Mouse (Mus musculus) liver, postnatal 0 days (tissue): Measurements from ENCODE around the gene Gm10447. TPM values are rescaled to one million over a fixed set of nuclear protein-coding genes. Genes with fewer than 3 reads are reported as not detected.

Source experiments
- ATAC-seq: fragments of 200-750 bp; cut with Nextera tagmentation; 2 replicates; pipeline ENCODE4 v1.8.0; 2017; ENCODE audit warnings: mild to moderate bottlenecking, moderate library complexity
- DNase-seq: peaks from one replicate; pipeline ENCODE4 v3.0.0-alpha.2; 2016
- H3K27ac ChIP-seq: fragments of 300-500 bp; sonication (generic); 2 replicates; pipeline ENCODE4 v1.5.1; 2014; ENCODE audit warnings: antibody characterized with exemption, moderate library complexity, mild to moderate bottlenecking, low read depth
- H3K27me3 ChIP-seq: fragments of 300-500 bp; sonication (generic); 2 replicates; pipeline ENCODE4 v1.6.1; 2014; ENCODE audit warnings: low read length, control low read depth, mixed read lengths; ENCODE audit not compliant: insufficient read depth
- H3K36me3 ChIP-seq: fragments of 300-500 bp; sonication (generic); replicated peaks from 2 replicates; pipeline ENCODE4 v1.6.1; 2014; ENCODE audit warnings: mild to moderate bottlenecking, control low read depth, low read length, moderate library complexity, mixed read lengths; ENCODE audit not compliant: insufficient read depth
- H3K4me1 ChIP-seq: fragments of 300-500 bp; sonication (generic); 2 replicates; pipeline ENCODE4 v1.6.1; 2014; ENCODE audit warnings: antibody characterized with exemption, mild to moderate bottlenecking, control low read depth; ENCODE audit not compliant: insufficient read depth
- H3K4me2 ChIP-seq: fragments of 300-500 bp; sonication (generic); 2 replicates; pipeline ENCODE4 v1.6.1; 2014; ENCODE audit warnings: low read depth, mild to moderate bottlenecking, low read length, moderate library complexity, mixed read lengths
- H3K4me3 ChIP-seq: fragments of 300-500 bp; sonication (generic); 2 replicates; pipeline ENCODE4 v1.5.1; 2014; ENCODE audit warnings: low read depth, low read length
- H3K9ac ChIP-seq: fragments of 300-500 bp; sonication (generic); replicated peaks from 2 replicates; pipeline ENCODE4 v1.6.1; 2014; ENCODE audit warnings: mild to moderate bottlenecking, moderate library complexity
- H3K9me3 ChIP-seq: fragments of 300-500 bp; sonication (generic); 2 replicates; pipeline ENCODE4 v1.6.1; 2016; ENCODE audit warnings: mild to moderate bottlenecking, control low read depth, low read length, mixed read lengths
- CTCF ChIP-seq: sonication (generic); IDR thresholded peaks from 2 replicates; pipeline ENCODE4 v1.5.1; 2016; ENCODE audit warnings: antibody characterized with exemption, low read depth
- EP300 ChIP-seq: IDR thresholded peaks from 2 replicates; pipeline ENCODE4 v1.6.1; 2016; ENCODE audit warnings: antibody characterized with exemption, low read depth, mild to moderate bottlenecking
- WGBS: fragments of 180-500 bp; shearing (Covaris S2); extraction: QIAGEN DNeasy Blood & Tissue Kit; methylation state at CpG from one replicate; pipeline ENCODE4 v1.1.7; 2014; ENCODE audit not compliant: insufficient replicate concordance; 5-methylcytosine and 5-hydroxymethylcytosine counted together
- polyA plus RNA-seq: library from polyadenylated mRNA; unstranded; fragments of >200 nt; fragmentation: Nextera tagmentation; extraction: Ambion mirVana; gene quantifications from 2 replicates; pipeline ENCODE4 v1.2.1, GENCODE M21; 2015

Gm10447 gene
- polyA plus RNA-seq, 1 experiment from 2014 or later = 0.25 TPM

DNA sequence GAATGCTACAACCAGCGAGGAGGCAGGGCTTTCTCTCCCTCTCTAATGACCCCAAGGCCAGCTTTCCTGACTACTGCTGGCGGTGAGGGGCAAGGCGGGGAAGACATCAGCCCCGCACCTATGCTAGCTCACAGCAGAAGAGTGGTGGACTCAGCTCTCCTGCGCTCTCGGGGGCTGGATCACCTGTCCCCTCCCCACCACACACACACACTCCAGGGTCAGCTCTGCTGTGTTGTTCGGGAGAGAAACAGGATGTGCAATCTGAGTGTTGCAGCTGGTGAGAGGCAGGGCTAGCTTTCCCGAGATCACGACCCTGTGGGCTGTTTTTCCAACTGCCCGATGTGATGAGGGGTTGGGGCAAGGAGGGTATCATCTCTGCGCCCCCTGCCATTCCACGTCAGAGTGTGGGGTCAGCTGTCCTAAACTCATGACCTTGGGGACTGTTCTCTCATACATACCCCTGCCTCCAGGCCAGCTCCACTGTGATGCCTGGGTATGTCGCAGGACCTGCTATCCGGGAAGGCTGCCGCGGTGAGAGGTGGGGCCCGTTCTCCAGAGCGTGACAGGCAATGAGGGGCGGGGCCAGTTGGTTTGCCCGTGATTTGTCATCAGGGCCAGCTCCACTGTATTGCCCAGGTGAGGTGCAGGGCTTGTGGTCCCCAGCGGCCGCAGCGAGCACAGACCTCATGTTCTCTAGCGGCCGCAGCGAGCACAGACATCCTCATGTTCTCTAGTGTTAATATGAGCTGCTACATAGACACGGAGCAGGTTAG lies 30.1 kb upstream of the Gm10447 start:
- ATAC-seq (peak; percentile 39; the same call in 1 of the 2 replicates), DNase-seq (peak; percentile 70)
- no peaks in the 10 kb centered on the region for H3K9me3 ChIP-seq
- H3K27ac ChIP-seq = no peak overlapping the region
- no peak overlapping the region for H3K9ac ChIP-seq
- no peak overlapping the region for H3K4me3 ChIP-seq
- peaks cover 12% of the 10 kb centered on the region for H3K27me3 ChIP-seq
- H3K4me1 ChIP-seq = peaks cover 11% of the 10 kb centered on the region
- 14% methylated on average over 27 of the region's 27 CpGs for WGBS
- H3K36me3 ChIP-seq = no peaks in the 10 kb centered on the region
- peak overlapping the region; percentile 44 for H3K4me2 ChIP-seq
- TF ChIP-seq EP300 (no peak), CTCF (no peak)

DNA sequence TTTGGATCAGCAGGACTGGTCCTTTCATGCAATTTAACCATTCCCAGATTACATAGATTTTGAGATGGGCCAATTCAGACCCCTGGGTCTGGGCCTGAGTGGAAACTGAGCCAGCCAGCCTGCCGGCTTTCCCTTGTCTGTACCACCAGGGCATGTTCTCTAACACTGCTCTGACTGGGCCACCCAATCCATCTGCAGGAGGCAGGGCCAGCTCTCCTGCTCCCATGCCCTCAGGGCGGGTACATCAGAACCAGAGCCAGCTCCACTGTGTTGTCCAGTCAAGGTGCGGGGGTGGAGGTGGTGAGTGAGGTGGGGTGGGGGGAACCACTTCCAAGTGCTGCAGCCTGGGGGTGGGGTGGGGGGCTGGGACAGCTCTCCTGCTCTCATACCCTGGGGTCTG lies 29.4 kb upstream of the Gm10447 start:
- H3K9me3 ChIP-seq = no peaks in the 10 kb centered on the region
- DNase-seq = no peak
- no peak overlapping the region for H3K4me3 ChIP-seq
- ATAC-seq = no peak
- peaks cover 13% of the 10 kb centered on the region for H3K4me1 ChIP-seq
- no peak overlapping the region for H3K9ac ChIP-seq
- no peak overlapping the region for H3K27ac ChIP-seq
- 70% methylated on average over 3 of the region's 3 CpGs for WGBS
- TF ChIP-seq EP300 (no peak), CTCF (no peak)
- H3K36me3 ChIP-seq = no peaks in the 10 kb centered on the region
- H3K4me2 ChIP-seq = no peak overlapping the region
- peaks cover 12% of the 10 kb centered on the region for H3K27me3 ChIP-seq

DNA sequence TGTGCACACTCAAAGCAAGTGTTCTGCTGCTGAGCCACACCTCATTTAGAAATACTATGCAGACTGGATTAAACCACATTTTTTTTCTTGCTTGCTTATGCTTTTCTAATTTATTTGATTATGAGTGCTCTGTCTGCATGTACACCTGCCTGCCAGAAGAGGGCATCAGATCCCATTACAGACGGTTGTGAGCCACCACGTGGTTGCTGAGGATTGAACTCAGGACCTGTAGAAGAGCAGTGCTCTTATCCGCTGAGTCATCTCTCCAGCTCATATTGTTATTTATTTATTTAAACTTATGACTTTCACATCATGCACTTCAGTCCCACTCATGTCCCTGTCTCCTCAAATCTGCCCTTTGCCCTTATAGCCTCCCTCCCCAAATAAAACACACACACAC lies 28.8 kb upstream of the Gm10447 start:
- TF ChIP-seq CTCF = peak; percentile 77
- no peak for TF ChIP-seq EP300
- no peak overlapping the region for H3K4me2 ChIP-seq
- no peak overlapping the region for H3K4me3 ChIP-seq
- H3K27ac ChIP-seq = no peak overlapping the region
- no peak for ATAC-seq
- H3K27me3 ChIP-seq = peaks cover 16% of the 10 kb centered on the region
- H3K4me1 ChIP-seq = peaks cover 15% of the 10 kb centered on the region
- no peak overlapping the region for H3K9ac ChIP-seq
- no peak for DNase-seq
- WGBS = 35% methylated on average over 3 of the region's 3 CpGs
- H3K9me3 ChIP-seq = no peaks in the 10 kb centered on the region
- H3K36me3 ChIP-seq = no peaks in the 10 kb centered on the region

DNA sequence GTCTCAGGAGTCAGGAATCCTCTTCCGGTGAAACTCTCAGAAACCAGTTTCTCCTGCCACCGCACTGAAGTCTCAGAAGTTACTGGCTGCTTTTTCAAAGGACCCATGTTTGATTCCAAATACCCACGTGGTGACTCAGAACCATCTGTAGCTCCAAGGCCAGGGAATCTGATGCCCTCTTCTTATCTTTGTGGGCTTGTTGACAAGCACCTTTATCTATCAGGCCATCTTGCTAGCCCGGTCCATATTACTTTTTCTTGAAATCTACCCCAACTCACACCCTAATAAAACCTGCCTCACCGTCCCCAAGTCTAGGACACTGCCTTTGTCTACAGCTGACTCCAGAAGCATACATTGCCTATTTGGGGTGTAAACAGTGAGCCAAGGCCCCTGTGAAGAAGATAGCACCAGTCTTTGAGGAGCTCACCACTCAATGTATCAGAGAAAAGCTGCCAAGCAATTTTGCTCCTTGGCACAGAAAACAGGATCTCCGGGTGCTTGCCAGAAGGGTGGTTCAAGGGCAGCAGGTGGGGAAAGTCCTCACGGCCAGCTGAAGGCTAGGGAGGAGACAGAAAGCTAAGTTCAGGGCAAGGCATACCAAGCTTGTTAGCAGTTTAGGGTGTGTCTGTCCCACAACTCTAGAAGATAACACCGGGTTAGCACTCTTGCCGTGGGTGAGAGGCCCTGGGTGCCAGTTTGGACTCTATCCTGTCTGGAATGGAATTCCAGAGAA lies 26.4 kb upstream of the Gm10447 start:
- H3K4me2 ChIP-seq = peak overlapping the region; percentile 55
- peak overlapping the region; percentile 22; the same call in 1 of the 2 replicates for H3K9ac ChIP-seq
- peak; percentile 44 for TF ChIP-seq EP300
- no peak for TF ChIP-seq CTCF
- peak overlapping the region; percentile 96 for H3K27ac ChIP-seq
- H3K27me3 ChIP-seq = peaks cover 37% of the 10 kb centered on the region
- peaks cover 27% of the 10 kb centered on the region for H3K4me1 ChIP-seq
- H3K4me3 ChIP-seq = peak overlapping the region; percentile 23; the same call in 1 of the 2 replicates
- DNase-seq = peak; percentile 44
- no peaks in the 10 kb centered on the region for H3K36me3 ChIP-seq
- WGBS = 42% methylated on average over 9 of the region's 9 CpGs
- no peaks in the 10 kb centered on the region for H3K9me3 ChIP-seq
- peak; percentile 71 for ATAC-seq

DNA sequence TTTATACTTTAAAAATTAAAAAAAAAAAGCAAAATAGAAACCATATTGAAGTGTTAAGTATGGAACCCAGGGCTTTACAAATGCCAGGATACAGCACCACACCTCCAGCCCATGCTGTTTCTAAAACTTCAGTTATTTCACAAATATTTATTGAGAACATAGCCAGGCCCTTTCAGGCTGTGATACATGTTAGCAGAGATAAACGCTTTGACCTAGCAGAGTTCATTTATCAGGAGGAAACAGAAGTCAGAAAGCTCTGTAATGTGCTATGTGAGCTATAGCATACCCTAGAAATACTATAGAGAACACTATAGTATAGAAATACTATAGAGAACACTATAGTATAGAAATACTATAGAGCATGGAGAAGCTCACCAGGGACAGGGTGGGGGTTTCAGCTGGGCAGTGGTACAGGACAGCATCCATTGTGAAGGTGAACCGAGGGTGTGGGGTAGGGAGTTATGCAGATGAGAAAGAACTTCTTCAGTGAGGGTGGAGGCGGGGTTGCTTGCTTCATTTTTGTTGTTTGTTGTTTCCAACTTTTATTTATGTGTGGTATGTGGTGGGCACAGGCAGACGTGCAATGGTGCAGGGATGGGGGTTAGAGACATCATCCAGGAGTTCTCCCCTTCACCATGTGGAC lies 24.3 kb upstream of the Gm10447 start:
- 52% methylated on average over 4 of the region's 4 CpGs for WGBS
- Histone ChIP-seq H3K36me3 (no peaks in the 10 kb centered on the region; the same call in 1 of the 2 replicates), H3K4me2 (peak overlapping the region; percentile 79), H3K27ac (peak overlapping the region; percentile 87), H3K4me3 (peak overlapping the region; percentile 15), H3K9ac (peak overlapping the region; percentile 39), H3K4me1 (peaks cover 18% of the 10 kb centered on the region), H3K27me3 (peaks cover 40% of the 10 kb centered on the region), H3K9me3 (no peaks in the 10 kb centered on the region)
- TF ChIP-seq CTCF (no peak), EP300 (peak; percentile 98)
- peak; percentile 44 for DNase-seq
- peak; percentile 73 for ATAC-seq
